Mouse (Mus musculus): ENCODE measurements around the gene Spsb2. TPM values are rescaled to one million over a fixed set of nuclear protein-coding genes. Genes with fewer than 3 reads are reported as not detected.
A peak's percentile ranks its signal among the peaks of the same experiment; 100 is the strongest.

Gene Spsb2
- polyA plus RNA-seq, 1 experiment, result 22.4 TPM

GRCm38 (mm10) chr6:124859725-124860124 lies 51.3 kb downstream of the Spsb2 start:
- Histone ChIP-seq H3K4me3 (replicated peaks; ENCODE audit: extremely low read depth, low read depth, low read length) (no peak overlapping the region), H3K4me1 (ENCODE audit: control insufficient read depth, insufficient read depth, low read length) (peaks cover 2% of the 10 kb centered on the region; the same call in 1 of the 2 replicates)
- TF ChIP-seq CTCF (IDR thresholded peaks at IDR 0.05; ENCODE audit: insufficient read depth, low read length) (peak; percentile 87), POLR2A (IDR thresholded peaks at IDR 0.05; ENCODE audit: borderline replicate concordance, extremely low read depth, low read depth, low read length) (no peak)
- DNase-seq, result peak; percentile 85
- 12% methylated on average over 12 of the region's 12 CpGs for WGBS

Other genes with a start within 250 kb of the Spsb2 start
- not detected in 2 replicates for gene C1rb, start 238.4 kb upstream of the Spsb2 start, polyA plus RNA-seq (2012; rRNA removed)
- gene C1s2, start 172.6 kb upstream of the Spsb2 start, polyA plus RNA-seq (2012; rRNA removed), result 0.06 TPM in 1 of 2 replicates, not detected in the other
- gene Lpcat3, start 145.6 kb upstream of the Spsb2 start, polyA plus RNA-seq (2012; rRNA removed), result 83.3 and 112 TPM in 2 replicates
- gene Emg1, start 96.5 kb upstream of the Spsb2 start, polyA plus RNA-seq (2012; rRNA removed), result 29.6 and 42.9 TPM in 2 replicates
- gene Phb2, start 96.3 kb upstream of the Spsb2 start, polyA plus RNA-seq (2012; rRNA removed), result 64.7 and 74.4 TPM in 2 replicates
- 38.9 and 48.7 TPM in 2 replicates for gene Ptpn6, start 69.9 kb upstream of the Spsb2 start, polyA plus RNA-seq (2012; rRNA removed)
- gene Grcc10, start 67.3 kb upstream of the Spsb2 start, polyA plus RNA-seq (2012; rRNA removed), result 222 and 226 TPM in 2 replicates
- gene Gm45234, start 52.6 kb upstream of the Spsb2 start, polyA plus RNA-seq (2012; rRNA removed), result 0.08 TPM in 1 of 2 replicates, not detected in the other
- 52.0 and 64.6 TPM in 2 replicates for gene Atn1, start 52.1 kb upstream of the Spsb2 start, polyA plus RNA-seq (2012; rRNA removed)
- 3.3 and 3.8 TPM in 2 replicates for gene Eno2, start 39.0 kb upstream of the Spsb2 start, polyA plus RNA-seq (2012; rRNA removed)
- 26.2 and 35.8 TPM in 2 replicates for gene Lrrc23, start 28.9 kb upstream of the Spsb2 start, polyA plus RNA-seq (2012; rRNA removed)
- gene Tpi1, start 5.6 kb downstream of the Spsb2 start, polyA plus RNA-seq (2012; rRNA removed), result 117 and 218 TPM in 2 replicates
- gene Usp5, start 20.8 kb downstream of the Spsb2 start, polyA plus RNA-seq (2012; rRNA removed), result 58.1 and 73.2 TPM in 2 replicates
- gene Cdca3, start 20.9 kb downstream of the Spsb2 start, polyA plus RNA-seq (2012; rRNA removed), result 3.5 and 6.7 TPM in 2 replicates
- gene Gnb3, start 31.6 kb downstream of the Spsb2 start, polyA plus RNA-seq (2012; rRNA removed), result 0.31 and 0.36 TPM in 2 replicates
- 34.9 and 42.1 TPM in 2 replicates for gene P3h3, start 49.1 kb downstream of the Spsb2 start, polyA plus RNA-seq (2012; rRNA removed)
- gene Gpr162, start 55.3 kb downstream of the Spsb2 start, polyA plus RNA-seq (2012; rRNA removed), result 0.27 and 0.69 TPM in 2 replicates
- gene Cd4, start 79.6 kb downstream of the Spsb2 start, polyA plus RNA-seq (2012; rRNA removed), result 1.9 and 2.7 TPM in 2 replicates
- 1.4 and 1.9 TPM in 2 replicates for gene Lag3, start 103.0 kb downstream of the Spsb2 start, polyA plus RNA-seq (2012; rRNA removed)
- 1,982 and 2,310 TPM in 2 replicates for gene Ptms, start 111.4 kb downstream of the Spsb2 start, polyA plus RNA-seq (2012; rRNA removed)
- 313 and 336 TPM in 2 replicates for gene Mlf2, start 122.7 kb downstream of the Spsb2 start, polyA plus RNA-seq (2012; rRNA removed)
- 178 and 213 TPM in 2 replicates for gene Cops7a, start 156.9 kb downstream of the Spsb2 start, polyA plus RNA-seq (2012; rRNA removed)
- 1.4 and 2.2 TPM in 2 replicates for gene Pianp, start 188.0 kb downstream of the Spsb2 start, polyA plus RNA-seq (2012; rRNA removed)
- 44.8 and 48.4 TPM in 2 replicates for gene Zfp384, start 200.5 kb downstream of the Spsb2 start, polyA plus RNA-seq (2012; rRNA removed)
- 30.3 and 50.5 TPM in 2 replicates for gene Ing4, start 231.1 kb downstream of the Spsb2 start, polyA plus RNA-seq (2012; rRNA removed)
- 23.7 TPM in 2 replicates for gene Acrbp, start 241.0 kb downstream of the Spsb2 start, polyA plus RNA-seq (2012; rRNA removed)

Data from lung, adult 2 months (tissue).